Mouse (Mus musculus): ENCODE data around the gene 2900011O08Rik. TPM values are rescaled to one million over a fixed set of nuclear protein-coding genes. Genes with fewer than 3 reads are reported as not detected.

2900011O08Rik gene
- polyA plus RNA-seq, 1 experiment from 2014 or later = 2.9 TPM

GRCm38 (mm10) chr16:14147712-14148111 lies 161.3 kb downstream of the 2900011O08Rik start:
- Histone ChIP-seq H3K9me3 (ENCODE audit: control insufficient read depth, low read length) (no peaks in the 10 kb centered on the region), H3K4me2 (ENCODE audit: low read length) (no peak overlapping the region), H3K4me1 (replicated peaks; ENCODE audit: control insufficient read depth, insufficient read depth, low read length) (no peaks in the 10 kb centered on the region), H3K27ac (ENCODE audit: low read depth) (no peak overlapping the region), H3K36me3 (ENCODE audit: control insufficient read depth, insufficient read depth, low read length) (peaks cover 89% of the 10 kb centered on the region), H3K27me3 (replicated peaks; ENCODE audit: control insufficient read depth, insufficient read depth, low read length) (no peaks in the 10 kb centered on the region), H3K4me3 (ENCODE audit: low read depth, low read length) (no peak overlapping the region), H3K9ac (ENCODE audit: low read length) (no peak overlapping the region)
- no peak for DNase-seq (ENCODE audit: low spot score)
- ATAC-seq (replicated peaks; ENCODE audit: low FRiP score, low TSS enrichment, low read depth) = no peak

Small RNA genes within 50 kb of the gene (microRNA-seq; reads per million reads assigned to microRNA genes)
- gene Gm27671 = not detected

Other genes with a start within 250 kb of the 2900011O08Rik start
- 54.4 and 59.1 TPM in 2 replicates for gene Rrn3, start 205.9 kb upstream of the 2900011O08Rik start, polyA plus RNA-seq (2014; fragmentation: Nextera tagmentation; extraction: Ambion mirVana)
- gene Ntan1, start 167.8 kb upstream of the 2900011O08Rik start, polyA plus RNA-seq (2014; fragmentation: Nextera tagmentation; extraction: Ambion mirVana) = 158 and 173 TPM in 2 replicates
- 92.9 and 99.7 TPM in 2 replicates for gene Pdxdc1, start 83.5 kb upstream of the 2900011O08Rik start, polyA plus RNA-seq (2014; fragmentation: Nextera tagmentation; extraction: Ambion mirVana)
- gene Mpv17l, start 83.4 kb upstream of the 2900011O08Rik start, polyA plus RNA-seq (2014; fragmentation: Nextera tagmentation; extraction: Ambion mirVana) = 8.1 and 8.3 TPM in 2 replicates
- 0.09 TPM in 1 of 2 replicates, not detected in the other for gene Ifitm7, start 284 bp downstream of the 2900011O08Rik start, polyA plus RNA-seq (2014; fragmentation: Nextera tagmentation; extraction: Ambion mirVana)
- 90.8 and 98.4 TPM in 2 replicates for gene Nde1, start 176.7 kb downstream of the 2900011O08Rik start, polyA plus RNA-seq (2014; fragmentation: Nextera tagmentation; extraction: Ambion mirVana)
- gene Marf1, start 176.7 kb downstream of the 2900011O08Rik start, polyA plus RNA-seq (2014; fragmentation: Nextera tagmentation; extraction: Ambion mirVana) = 16.8 and 19.0 TPM in 2 replicates